Mouse (Mus musculus) heart, postnatal 0 days (tissue): ENCODE results near the gene Zfp131. TPM values are rescaled to one million over a fixed set of nuclear protein-coding genes. Genes with fewer than 3 reads are reported as not detected.

Source experiments
- ATAC-seq: fragments of 200-750 bp; cut with Nextera tagmentation; 2 replicates; pipeline ENCODE4 v1.8.0; 2017; ENCODE audit warnings: low read depth, moderate number of reproducible peaks, moderate library complexity; ENCODE audit not compliant: insufficient read depth
- DNase-seq: peaks from one replicate; pipeline ENCODE4 v3.0.0-alpha.2; 2016; ENCODE audit warnings: low spot score
- H3K27ac ChIP-seq: fragments of 300-500 bp; sonication (generic); 2 replicates; pipeline ENCODE4 v1.5.1; 2014; ENCODE audit warnings: low read depth, mild to moderate bottlenecking
- H3K27me3 ChIP-seq: fragments of 300-500 bp; sonication (generic); 2 replicates; pipeline ENCODE4 v1.6.1; 2014; ENCODE audit warnings: low read length, mixed read lengths; ENCODE audit not compliant: control insufficient read depth, insufficient read depth
- H3K36me3 ChIP-seq: fragments of 300-500 bp; sonication (generic); replicated peaks from 2 replicates; pipeline ENCODE4 v1.6.1; 2014; ENCODE audit warnings: low read length, mixed read lengths; ENCODE audit not compliant: control insufficient read depth, insufficient read depth
- H3K4me1 ChIP-seq: fragments of 300-500 bp; sonication (generic); 2 replicates; pipeline ENCODE4 v1.6.1; 2014; ENCODE audit warnings: antibody characterized with exemption; ENCODE audit not compliant: control insufficient read depth, insufficient read depth
- H3K4me2 ChIP-seq: fragments of 300-500 bp; sonication (generic); 2 replicates; pipeline ENCODE4 v1.6.1; 2014; ENCODE audit warnings: low read depth, mild to moderate bottlenecking, low read length, moderate library complexity
- H3K4me3 ChIP-seq: fragments of 300-500 bp; sonication (generic); 2 replicates; pipeline ENCODE4 v1.5.1; 2014; ENCODE audit warnings: low read depth, low read length
- H3K9ac ChIP-seq: fragments of 300-500 bp; sonication (generic); replicated peaks from 2 replicates; pipeline ENCODE4 v1.6.1; 2014; ENCODE audit warnings: low read depth, low read length, mixed read lengths
- H3K9me3 ChIP-seq: fragments of 300-500 bp; sonication (generic); replicated peaks from 2 replicates; pipeline ENCODE4 v1.6.1; 2016; ENCODE audit warnings: low read length; ENCODE audit not compliant: control insufficient read depth
- CTCF ChIP-seq: IDR thresholded peaks from 2 replicates; pipeline ENCODE4 v1.5.1; 2016; ENCODE audit warnings: antibody characterized with exemption, control low read depth, low read depth
- EP300 ChIP-seq: IDR thresholded peaks from 2 replicates; pipeline ENCODE4 v1.6.1; 2016; ENCODE audit warnings: antibody characterized with exemption, low read depth
- WGBS: fragments of 180-500 bp; shearing (Covaris S2); extraction: QIAGEN DNeasy Blood & Tissue Kit; methylation state at CpG from one replicate; pipeline ENCODE4 v1.1.7; 2014; 5-methylcytosine and 5-hydroxymethylcytosine counted together
- polyA plus RNA-seq: library from polyadenylated mRNA; unstranded; fragments of >200 nt; fragmentation: Nextera tagmentation; extraction: Ambion mirVana; gene quantifications from 2 replicates; pipeline ENCODE4 v1.2.1, GENCODE M21; 2015
- total RNA-seq: library from RNA; depleted of rRNA; stranded (reverse); fragments of >200 nt; gene quantifications from 2 replicates; pipeline ENCODE4 v1.2.3, GENCODE M21; 2014; ENCODE audit warnings: low replicate concordance

Zfp131 gene
- total and polyA plus RNA-seq, 2 experiments from 2014 or later = 15.5 to 24.2 TPM

- no peak overlapping the region for H3K9ac ChIP-seq
- TF ChIP-seq EP300 = no peak
- TF ChIP-seq CTCF = no peak
- 20% methylated on average over 2 of the region's 2 CpGs for WGBS
- H3K36me3 ChIP-seq = no peaks in the 10 kb centered on the region
- no peak overlapping the region for H3K27ac ChIP-seq
- no peaks in the 10 kb centered on the region for H3K27me3 ChIP-seq
- H3K4me1 ChIP-seq = no peaks in the 10 kb centered on the region
- DNase-seq (no peak), ATAC-seq (no peak)
- H3K4me3 ChIP-seq = no peak overlapping the region
- H3K9me3 ChIP-seq = no peaks in the 10 kb centered on the region
- H3K4me2 ChIP-seq = no peak overlapping the region
Observed at GRCm38 (mm10) chr13:119817579-119818206, 27.0 kb upstream of the Zfp131 start.

GRCm38 (mm10) chr13:119816798-119817197 is 26.1 kb upstream of the Zfp131 start:
- Histone ChIP-seq H3K4me1 (no peaks in the 10 kb centered on the region), H3K4me3 (no peak overlapping the region), H3K27ac (no peak overlapping the region), H3K9me3 (no peaks in the 10 kb centered on the region), H3K36me3 (no peaks in the 10 kb centered on the region), H3K9ac (no peak overlapping the region), H3K27me3 (no peaks in the 10 kb centered on the region), H3K4me2 (no peak overlapping the region)
- no peak for DNase-seq
- TF ChIP-seq EP300 (no peak), CTCF (no peak)
- WGBS = 54% methylated on average over 8 of the region's 8 CpGs
- no peak for ATAC-seq

GRCm38 (mm10) chr13:119810031-119810430 is 19.3 kb upstream of the Zfp131 start:
- H3K27me3 ChIP-seq = no peaks in the 10 kb centered on the region
- DNase-seq = no peak
- no peak for TF ChIP-seq CTCF
- no peak for TF ChIP-seq EP300
- no peak overlapping the region for H3K4me3 ChIP-seq
- ATAC-seq = no peak
- no peaks in the 10 kb centered on the region for H3K36me3 ChIP-seq
- no peak overlapping the region for H3K27ac ChIP-seq
- no peaks in the 10 kb centered on the region for H3K9me3 ChIP-seq
- no peaks in the 10 kb centered on the region for H3K4me1 ChIP-seq
- H3K4me2 ChIP-seq = no peak overlapping the region
- 76% methylated on average over 9 of the region's 9 CpGs for WGBS
- H3K9ac ChIP-seq = no peak overlapping the region

GRCm38 (mm10) chr13:119808937-119809336 is 18.2 kb upstream of the Zfp131 start:
- Histone ChIP-seq H3K36me3 (no peaks in the 10 kb centered on the region), H3K4me3 (no peak overlapping the region), H3K9ac (no peak overlapping the region), H3K27me3 (no peaks in the 10 kb centered on the region), H3K4me1 (no peaks in the 10 kb centered on the region), H3K4me2 (no peak overlapping the region), H3K9me3 (no peaks in the 10 kb centered on the region), H3K27ac (no peak overlapping the region)
- DNase-seq (no peak), ATAC-seq (no peak)
- WGBS = 55% methylated on average over 2 of the region's 2 CpGs
- TF ChIP-seq EP300 = no peak
- TF ChIP-seq CTCF = no peak

GRCm38 (mm10) chr13:119797656-119798055 is 7.0 kb upstream of the Zfp131 start:
- ATAC-seq (no peak), DNase-seq (no peak)
- H3K9ac ChIP-seq = no peak overlapping the region
- WGBS = 50% methylated on average over 4 of the region's 4 CpGs
- H3K9me3 ChIP-seq = no peaks in the 10 kb centered on the region
- TF ChIP-seq EP300 = no peak
- no peak for TF ChIP-seq CTCF
- H3K27ac ChIP-seq = no peak overlapping the region
- H3K4me2 ChIP-seq = no peak overlapping the region
- no peaks in the 10 kb centered on the region for H3K27me3 ChIP-seq
- H3K4me3 ChIP-seq = no peak overlapping the region
- no peaks in the 10 kb centered on the region for H3K4me1 ChIP-seq
- no peaks in the 10 kb centered on the region for H3K36me3 ChIP-seq
